Mouse (Mus musculus) kidney, embryonic 14.5 days (tissue): ENCODE measurements at regions not wholly inside any gene's neighbourhood (a gene's known extent, or its start where the extent isn't known, plus 50 kb on each side); places are given as distances from the start of the nearest gene placed in this dataset.
A peak's percentile ranks its signal among the peaks of the same experiment; 100 is the strongest.

ENCODE experiments used
- ATAC-seq: fragments of 200-750 bp; cut with Nextera tagmentation; 2 replicates; pipeline ENCODE4 v1.8.0; 2017; ENCODE audit warnings: moderate number of reproducible peaks, mild to moderate bottlenecking, moderate TSS enrichment, moderate library complexity; ENCODE audit not compliant: low FRiP score, low TSS enrichment
- H3K27ac ChIP-seq: fragments of 300-500 bp; sonication (generic); 2 replicates; pipeline ENCODE4 v1.5.1; 2014; ENCODE audit warnings: low read depth, mild to moderate bottlenecking, low read length, moderate library complexity, mixed read lengths
- H3K27me3 ChIP-seq: fragments of 300-500 bp; sonication (generic); 2 replicates; pipeline ENCODE4 v1.6.1; 2014; ENCODE audit warnings: mild to moderate bottlenecking, low read length; ENCODE audit not compliant: control insufficient read depth, insufficient read depth
- H3K36me3 ChIP-seq: fragments of 300-500 bp; sonication (generic); 2 replicates; pipeline ENCODE4 v1.6.1; 2014; ENCODE audit warnings: low read length, mixed read lengths; ENCODE audit not compliant: control insufficient read depth, insufficient read depth
- H3K4me1 ChIP-seq: fragments of 300-500 bp; sonication (generic); 2 replicates; pipeline ENCODE4 v1.6.1; 2014; ENCODE audit warnings: low read length, mixed read lengths; ENCODE audit not compliant: control insufficient read depth, insufficient read depth
- H3K4me2 ChIP-seq: fragments of 300-500 bp; sonication (generic); replicated peaks from 2 replicates; pipeline ENCODE4 v1.6.1; 2014; ENCODE audit warnings: low read depth, mild to moderate bottlenecking, low read length
- H3K4me3 ChIP-seq: fragments of 300-500 bp; sonication (generic); 2 replicates; pipeline ENCODE4 v1.5.1; 2014; ENCODE audit warnings: mild to moderate bottlenecking, low read length
- H3K9ac ChIP-seq: fragments of 300-500 bp; sonication (generic); 2 replicates; pipeline ENCODE4 v1.6.1; 2014; ENCODE audit warnings: low read depth, mild to moderate bottlenecking, low read length, moderate library complexity
- H3K9me3 ChIP-seq: fragments of 300-500 bp; sonication (generic); 2 replicates; pipeline ENCODE4 v1.6.1; 2016; ENCODE audit warnings: low read length; ENCODE audit not compliant: control insufficient read depth
- WGBS: fragments of 180-500 bp; shearing (Covaris S2); extraction: QIAGEN DNeasy Blood & Tissue Kit; methylation state at CpG from one replicate; pipeline ENCODE4 v1.1.7; 2014; 5-methylcytosine and 5-hydroxymethylcytosine counted together

DNA sequence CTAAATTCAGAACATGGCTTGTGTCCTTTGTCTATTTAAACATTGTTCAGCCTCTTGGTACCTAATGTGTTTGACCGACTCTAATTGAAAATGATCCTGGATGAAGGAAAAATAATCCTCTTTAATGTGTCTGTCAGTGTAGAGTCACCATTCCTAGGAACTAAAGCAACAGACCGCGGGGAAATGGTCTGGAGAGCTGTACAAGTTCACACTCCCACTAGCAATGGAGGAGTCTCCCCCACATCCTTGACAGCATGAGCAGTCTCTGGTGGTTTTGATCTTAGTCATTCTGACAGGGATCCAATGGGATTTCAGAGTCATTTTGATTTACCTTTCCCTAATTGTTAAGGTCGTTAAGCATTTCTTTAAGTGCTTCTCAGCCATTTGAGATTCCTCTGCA, 403.4 kb upstream of the Ins1 start:
- WGBS, result 21% methylated on average over 4 of the region's 4 CpGs
- ATAC-seq, result peak; percentile 93
- no peak overlapping the region for H3K27ac ChIP-seq
- no peaks in the 10 kb centered on the region for H3K9me3 ChIP-seq
- H3K4me1 ChIP-seq, result no peaks in the 10 kb centered on the region
- no peak overlapping the region for H3K9ac ChIP-seq
- H3K36me3 ChIP-seq, result no peaks in the 10 kb centered on the region
- no peaks in the 10 kb centered on the region for H3K27me3 ChIP-seq
- no peak overlapping the region for H3K4me2 ChIP-seq
- H3K4me3 ChIP-seq, result no peak overlapping the region

DNA sequence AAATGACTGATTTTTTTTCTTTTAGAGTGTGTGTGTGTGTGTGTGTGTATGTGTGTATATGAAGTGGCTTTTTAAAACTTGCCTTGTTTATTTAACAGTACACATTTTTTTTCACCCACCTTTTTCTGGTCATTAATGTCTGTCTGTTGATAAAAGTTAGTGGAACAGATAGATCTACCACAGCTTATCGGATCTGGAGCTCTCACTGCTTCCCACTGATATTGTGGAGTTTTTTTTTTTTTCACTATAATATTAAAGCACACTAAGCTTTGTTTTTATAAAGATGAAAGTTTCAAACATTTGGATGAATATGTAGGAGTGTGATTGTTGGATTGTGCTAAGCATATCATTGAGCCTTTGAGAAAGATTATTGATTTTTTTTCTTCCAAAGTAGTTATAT, 395.8 kb upstream of the Ins1 start:
- H3K9me3 ChIP-seq, result no peaks in the 10 kb centered on the region
- no peaks in the 10 kb centered on the region for H3K36me3 ChIP-seq
- no peak overlapping the region for H3K4me2 ChIP-seq
- WGBS, result 87% methylated on average over 1 of the region's 1 CpGs
- no peak overlapping the region for H3K9ac ChIP-seq
- ATAC-seq, result no peak
- H3K4me3 ChIP-seq, result no peak overlapping the region
- H3K4me1 ChIP-seq, result no peaks in the 10 kb centered on the region
- H3K27ac ChIP-seq, result no peak overlapping the region
- no peaks in the 10 kb centered on the region for H3K27me3 ChIP-seq

DNA sequence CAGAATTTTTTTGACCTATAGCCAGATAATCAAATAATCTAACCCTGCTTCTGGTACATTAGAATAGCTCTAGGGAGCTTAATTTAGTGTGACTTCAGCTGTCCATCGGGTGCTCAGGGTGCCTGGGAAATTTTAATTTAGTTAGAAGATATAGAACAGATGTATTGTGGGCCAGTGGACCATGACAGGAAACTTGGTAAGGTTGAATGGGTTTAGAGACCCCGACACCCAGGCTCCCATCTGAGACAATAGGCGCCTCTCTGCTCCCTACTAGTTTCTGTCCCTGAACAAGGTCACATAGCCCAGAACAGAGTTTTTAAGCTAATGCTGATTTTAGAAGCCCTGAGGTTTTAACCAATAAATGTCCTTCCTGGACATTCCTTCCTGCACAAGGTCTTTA, 394.2 kb upstream of the Ins1 start:
- ATAC-seq, result peak; percentile 46; the same call in 1 of the 2 replicates
- H3K27ac ChIP-seq, result no peak overlapping the region
- 49% methylated on average over 3 of the region's 3 CpGs for WGBS

More for the DNA sequence above, 394.2 kb upstream of the Ins1 start:
- no peak overlapping the region for H3K4me2 ChIP-seq
- H3K27me3 ChIP-seq, result no peaks in the 10 kb centered on the region
- H3K36me3 ChIP-seq, result no peaks in the 10 kb centered on the region
- H3K4me1 ChIP-seq, result no peaks in the 10 kb centered on the region
- H3K9me3 ChIP-seq, result no peaks in the 10 kb centered on the region
- no peak overlapping the region for H3K9ac ChIP-seq
- H3K4me3 ChIP-seq, result no peak overlapping the region
